Mouse (Mus musculus) spleen, adult 2 months (tissue): ENCODE measurements around the gene Gpr135. TPM values are rescaled to one million over a fixed set of nuclear protein-coding genes. Genes with fewer than 3 reads are reported as not detected.

Experiments
- DNase-seq, 2 experiments: peaks; one replicate each; pipeline versions ENCODE4 v3.0.0 to v3.0.0-alpha.2; 2012 to 2021; ENCODE audit warnings: low spot score in 2 of 2, low read depth in 1 of 2
- H3K27ac ChIP-seq: fragments of 200-500 bp; 2 replicates; pipeline ENCODE4 v1.5.1; 2012; ENCODE audit warnings: low read length, inconsistent platforms; ENCODE audit not compliant: insufficient read depth
- H3K27me3 ChIP-seq: fragments of 200-500 bp; 2 replicates; pipeline ENCODE4 v1.6.1; 2012; ENCODE audit warnings: mild to moderate bottlenecking, moderate library complexity, low read length, inconsistent platforms; ENCODE audit not compliant: control insufficient read depth, insufficient read depth
- H3K36me3 ChIP-seq: fragments of 200-500 bp; 2 replicates; pipeline ENCODE4 v1.6.1; 2012; ENCODE audit warnings: mild to moderate bottlenecking, low read length, inconsistent platforms; ENCODE audit not compliant: control insufficient read depth, insufficient read depth
- H3K4me1 ChIP-seq: fragments of 200-500 bp; 2 replicates; pipeline ENCODE4 v1.6.1; 2011; ENCODE audit warnings: inconsistent platforms; ENCODE audit not compliant: control insufficient read depth, insufficient read depth, insufficient read length
- H3K4me3 ChIP-seq: fragments of 200-500 bp; 2 replicates; pipeline ENCODE4 v1.5.1; 2011; ENCODE audit warnings: mild to moderate bottlenecking, inconsistent platforms; ENCODE audit not compliant: insufficient read depth, insufficient read length; ENCODE audit errors: extremely low read depth
- CTCF ChIP-seq: fragments of 200-500 bp; IDR thresholded peaks from 2 replicates; pipeline ENCODE4 v1.5.1; 2011; ENCODE audit warnings: mild to moderate bottlenecking, inconsistent platforms; ENCODE audit not compliant: insufficient read depth, insufficient read length, insufficient replicate concordance; ENCODE audit errors: extremely low read depth
- POLR2A ChIP-seq: fragments of 200-500 bp; IDR thresholded peaks from 2 replicates; pipeline ENCODE4 v1.6.1; 2011; ENCODE audit warnings: low read depth, low read length, inconsistent platforms
- WGBS: fragments of 180-500 bp; shearing (Covaris S2); methylation state at CpG from one replicate; pipeline ENCODE4 v1.1.7; 2018; 5-methylcytosine and 5-hydroxymethylcytosine counted together
- polyA plus RNA-seq: library from polyadenylated mRNA; depleted of rRNA; stranded (reverse); fragments of >200 nt; gene quantifications from 2 replicates; pipeline ENCODE4 v1.2.3, GENCODE M21; 2012; rRNA removed

The Gpr135 gene
- polyA plus RNA-seq, 1 experiment = 0.30 TPM

- Histone ChIP-seq H3K27me3 (no peaks in the 10 kb centered on the region), H3K27ac (no peak overlapping the region), H3K36me3 (no peaks in the 10 kb centered on the region), H3K4me1 (no peaks in the 10 kb centered on the region), H3K4me3 (no peak overlapping the region)
- 70% methylated on average over 5 of the region's 5 CpGs for WGBS
- TF ChIP-seq CTCF (no peak), POLR2A (no peak)
- DNase-seq = no peak
Observed at GRCm38 (mm10) chr12:72021543-72021942, 49.4 kb downstream of the Gpr135 start.

- no peak for DNase-seq
- TF ChIP-seq CTCF (no peak), POLR2A (no peak)
- Histone ChIP-seq H3K27ac (no peak overlapping the region), H3K36me3 (no peaks in the 10 kb centered on the region), H3K27me3 (no peaks in the 10 kb centered on the region), H3K4me1 (no peaks in the 10 kb centered on the region), H3K4me3 (no peak overlapping the region)
- 91% methylated on average over 4 of the region's 4 CpGs for WGBS
Observed at GRCm38 (mm10) chr12:72020285-72020684, 50.6 kb downstream of the Gpr135 start.

Other genes with a start within 250 kb of the Gpr135 start
- gene Daam1, start 240.0 kb downstream of the Gpr135 start, polyA plus RNA-seq = 2.2 TPM in 2 replicates
- 2.4 and 3.6 TPM in 2 replicates for gene L3hypdh, start 14.3 kb upstream of the Gpr135 start, polyA plus RNA-seq
- 29.2 and 30.4 TPM in 2 replicates for gene Jkamp, start 14.5 kb upstream of the Gpr135 start, polyA plus RNA-seq
- gene Ccdc175, start 113.9 kb upstream of the Gpr135 start, polyA plus RNA-seq = not detected in 2 replicates